Mouse (Mus musculus) mature B cell (primary cell): ENCODE measurements around the gene Gm9817.
"Not testable (repeated sequence)": the region's sequence is repeated elsewhere in the genome, so short reads cannot be mapped to it uniquely, and the experiment has no call there.

Source experiments
- in situ Hi-C: fragments of 300-500 bp; cut with MboI; formaldehyde crosslinking; loops from 2 replicates; pipeline ENCODE4 v1.14.3; 2019

Gm9817 gene

DNA sequence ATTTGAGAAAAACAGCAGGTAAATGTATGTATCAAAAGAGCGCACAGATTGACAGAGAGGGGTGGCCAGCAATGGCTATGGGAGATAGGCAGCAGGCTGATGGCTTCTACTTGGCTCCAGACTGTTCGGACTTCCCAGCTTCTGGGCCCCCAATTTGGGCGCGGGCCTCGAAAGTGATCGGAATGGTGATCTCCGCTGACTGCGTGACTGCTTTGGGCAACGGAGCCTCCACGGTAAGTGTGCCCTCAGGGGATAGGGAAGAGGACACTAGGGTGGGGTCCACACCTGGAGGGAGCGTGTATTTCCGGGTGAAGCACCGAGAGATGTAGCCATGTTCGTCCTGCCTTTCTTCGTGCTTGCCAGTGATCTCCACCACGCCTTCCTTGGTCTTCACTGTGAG is at the start of gene Gm9817:
TSS of gene Gm9817 (plus strand) at position 301 of the 400 bp plus-strand sequence.
- in situ Hi-C loops: not testable (repeated sequence)

DNA sequence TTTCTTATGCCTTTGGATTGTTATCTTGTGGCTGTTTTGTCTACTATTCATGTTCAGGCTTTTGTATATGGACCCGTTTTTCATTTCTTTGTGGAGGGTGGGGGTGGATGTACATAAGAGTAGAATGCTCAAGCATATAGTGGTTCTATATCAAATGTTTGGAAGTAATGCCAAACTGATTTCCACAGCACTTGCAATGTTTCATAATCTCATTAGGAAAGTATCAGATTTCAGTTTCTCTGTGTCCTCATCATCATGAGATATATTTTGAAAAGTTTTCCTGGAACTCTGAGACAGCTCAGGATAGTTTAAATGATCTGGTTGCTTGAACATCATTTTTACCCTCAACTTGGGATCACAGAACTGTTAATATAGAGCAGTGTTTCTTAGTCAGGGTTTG is 48.7 kb upstream of the Gm9817 start:
- in situ Hi-C loops: loop anchor here (5.0 kb wide), 1 partner anchor 448 kb away; no protein-coding TSS in a partner anchor

DNA sequence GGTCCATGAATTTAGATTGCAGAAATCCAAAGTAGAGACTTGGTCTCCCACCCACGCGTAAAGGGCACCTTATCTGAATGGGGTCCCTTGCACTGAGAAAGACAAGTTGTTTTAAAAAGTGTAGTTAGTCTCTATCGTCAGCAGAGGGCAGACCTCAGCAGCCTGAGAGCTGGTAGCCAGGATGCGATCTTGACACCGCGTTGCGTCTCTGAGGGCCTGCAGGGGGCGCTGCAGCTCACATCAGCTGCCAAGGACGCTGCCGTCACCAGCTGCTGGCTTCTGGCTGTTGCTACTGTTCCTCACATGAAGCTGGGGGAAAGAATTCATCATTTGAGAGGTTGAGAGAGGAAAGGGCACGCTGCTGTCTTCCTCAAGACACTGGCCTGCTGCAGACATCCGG is 47.7 kb upstream of the Gm9817 start:
- in situ Hi-C loops: loop anchor here (5.0 kb wide), 1 partner anchor 446 kb away; no protein-coding TSS in a partner anchor

DNA sequence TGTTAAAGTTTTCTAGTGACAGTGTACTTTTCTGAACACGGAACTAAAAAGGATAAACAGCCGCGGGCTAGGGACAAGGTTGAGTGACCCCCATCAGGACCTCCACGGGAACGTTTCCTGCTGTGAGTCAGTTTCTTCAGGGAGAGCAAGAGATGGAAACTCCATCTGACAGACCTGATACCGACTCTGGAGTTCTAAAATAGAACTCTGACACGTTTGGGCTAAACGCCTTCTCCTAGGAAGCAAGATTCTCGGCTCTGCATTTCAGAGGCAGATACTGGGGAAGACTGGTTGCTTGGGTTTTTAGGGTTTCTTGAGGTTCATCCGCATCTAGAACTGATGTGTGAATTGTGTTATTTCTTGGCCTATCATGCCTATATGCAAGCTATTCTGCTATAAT is 47.2 kb upstream of the Gm9817 start:
- in situ Hi-C loops: loop anchor here (5.0 kb wide), 1 partner anchor 446 kb away; no protein-coding TSS in a partner anchor

DNA sequence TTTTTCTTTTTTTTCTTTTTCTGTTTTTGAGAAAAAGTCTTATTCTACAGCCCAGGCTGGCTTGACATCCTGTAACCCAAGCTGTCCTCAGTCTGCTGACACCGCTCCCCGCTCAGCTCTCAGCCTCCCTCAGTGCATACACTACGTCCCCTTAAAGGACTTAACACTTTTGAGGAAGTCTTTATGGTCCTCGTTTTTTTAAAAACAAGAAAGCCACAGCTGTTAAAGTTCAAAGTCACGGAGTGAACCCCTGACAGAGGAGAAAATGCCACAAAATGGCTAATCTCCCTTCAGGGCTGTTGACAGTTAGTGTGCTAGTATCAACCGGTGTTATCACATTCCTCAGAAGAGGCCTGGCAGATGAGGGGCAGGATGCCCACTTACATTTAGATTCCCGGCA is 46.7 kb upstream of the Gm9817 start:
- in situ Hi-C loops: loop anchor here (5.0 kb wide), 1 partner anchor 446 kb away; no protein-coding TSS in a partner anchor

DNA sequence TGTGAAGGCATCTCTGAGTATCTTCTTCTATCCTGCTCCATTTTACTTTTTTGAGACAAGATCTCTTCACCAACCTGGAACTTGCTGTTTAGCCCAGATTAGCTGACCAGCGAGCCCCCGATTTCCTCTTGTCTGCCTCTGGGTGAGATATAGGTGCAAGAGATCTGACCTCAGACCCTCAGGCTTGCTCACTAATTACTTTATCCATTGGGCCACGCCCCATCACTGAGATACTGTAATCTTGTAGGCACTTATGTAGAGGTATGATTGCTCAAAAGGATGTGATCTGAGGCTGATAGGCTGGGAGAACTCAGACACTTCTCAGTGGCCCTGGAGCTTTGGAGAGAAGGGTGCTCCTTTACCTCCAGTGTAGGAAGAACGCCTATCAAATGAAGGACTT is 46.0 kb upstream of the Gm9817 start:
- in situ Hi-C loops: loop anchor here (5.0 kb wide), 1 partner anchor 445 kb away; no protein-coding TSS in a partner anchor

DNA sequence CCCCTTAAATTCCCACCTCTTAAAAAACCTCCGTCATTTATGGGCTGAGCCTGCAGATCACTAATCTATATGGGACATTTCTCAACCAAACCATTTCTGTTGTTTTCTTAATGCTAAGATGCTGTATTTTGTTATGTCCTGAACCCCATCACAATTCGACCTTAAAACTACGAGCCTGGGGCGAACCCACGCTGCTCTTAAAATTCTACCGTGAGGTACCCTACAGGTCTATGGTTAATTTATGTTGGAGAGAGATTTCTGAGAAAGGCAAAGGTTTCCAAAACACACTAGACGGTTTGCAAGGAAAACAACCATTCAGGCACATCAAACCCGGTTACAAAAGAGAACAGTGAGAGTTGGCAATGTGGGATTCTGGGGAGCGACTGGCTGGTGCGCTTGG is 45.1 kb upstream of the Gm9817 start:
- in situ Hi-C loops: loop anchor here (5.0 kb wide), 1 partner anchor 444 kb away; no protein-coding TSS in a partner anchor

DNA sequence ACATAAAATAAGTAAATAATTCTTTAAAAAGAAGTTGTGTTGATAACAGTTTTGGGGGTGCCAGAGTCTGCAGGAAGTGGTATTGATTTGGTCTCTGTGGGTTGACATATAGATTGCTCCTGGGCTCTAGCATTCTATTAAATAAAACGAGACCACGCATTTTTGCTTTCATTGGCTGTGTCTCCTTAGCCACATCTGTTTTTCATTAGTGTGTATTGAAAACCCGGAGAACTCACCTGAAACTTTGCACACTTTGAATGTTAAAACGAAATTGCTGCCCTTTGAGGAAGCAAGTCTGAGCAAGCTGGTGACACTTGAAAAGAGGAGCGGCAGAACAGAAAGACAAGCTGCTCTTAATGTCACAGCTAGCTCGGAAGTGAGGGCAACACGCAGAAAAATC is 43.7 kb upstream of the Gm9817 start:
- in situ Hi-C loops: loop anchor here (5.0 kb wide), 1 partner anchor 443 kb away; no protein-coding TSS in a partner anchor

DNA sequence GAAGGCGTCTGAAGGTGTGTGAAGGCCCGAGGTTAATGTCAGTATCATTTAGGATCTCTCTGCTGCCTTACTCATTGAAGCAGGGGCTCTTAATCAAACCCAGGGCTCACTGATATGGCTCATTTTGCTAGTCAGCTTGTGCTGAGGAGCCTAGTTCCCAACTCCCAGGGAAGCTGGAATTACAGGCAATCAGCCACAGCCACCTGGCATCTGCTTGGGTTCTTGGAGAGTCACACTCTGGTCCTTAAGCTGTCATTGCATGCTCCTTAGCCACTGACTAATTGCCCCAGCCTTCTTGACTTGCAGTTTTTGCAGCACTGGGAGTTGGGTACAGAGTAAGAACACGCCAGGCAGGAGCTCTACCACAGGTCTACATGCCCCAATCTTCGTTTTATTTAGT is 42.1 kb upstream of the Gm9817 start:
- in situ Hi-C loops: no loop called here

DNA sequence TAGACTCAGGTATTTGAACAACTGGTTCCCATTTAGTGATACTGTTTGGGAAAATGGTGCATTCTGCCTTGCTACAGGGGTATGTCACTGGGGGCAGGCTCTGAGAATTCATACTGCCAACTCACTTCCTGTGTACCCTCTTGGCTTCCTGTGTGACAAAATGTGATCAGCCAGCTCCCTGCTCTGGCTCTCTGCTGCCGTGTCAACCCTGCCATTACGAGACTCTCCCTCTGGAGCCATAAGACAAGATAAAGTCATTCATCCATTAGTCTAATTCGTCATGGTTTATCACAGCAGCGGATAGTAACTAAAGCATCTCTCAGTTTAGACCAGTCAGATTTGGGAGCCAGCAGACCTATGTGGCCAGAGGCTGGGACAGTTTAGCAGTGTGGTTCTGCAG is 38.3 kb upstream of the Gm9817 start:
- in situ Hi-C loops: no loop called here

DNA sequence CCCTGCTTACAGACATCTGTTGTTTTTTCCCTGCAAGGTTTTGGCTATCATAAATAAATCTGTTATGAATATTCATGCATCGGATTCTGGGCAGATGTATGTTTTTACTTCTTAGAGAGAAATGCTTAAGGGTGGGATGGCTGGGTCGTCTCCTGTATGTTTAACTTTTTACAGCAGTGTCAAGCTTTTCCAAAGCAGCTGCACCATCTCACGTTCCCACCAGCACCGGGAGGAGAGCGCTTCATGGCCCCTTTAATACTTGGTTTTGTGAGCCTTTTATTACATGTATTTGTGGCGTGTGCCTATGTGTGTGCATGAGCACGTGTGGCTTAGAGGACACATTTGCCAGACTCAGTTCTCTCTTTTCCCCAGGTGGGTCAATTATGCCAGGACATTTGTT is 37.8 kb upstream of the Gm9817 start:
- in situ Hi-C loops: no loop called here

DNA sequence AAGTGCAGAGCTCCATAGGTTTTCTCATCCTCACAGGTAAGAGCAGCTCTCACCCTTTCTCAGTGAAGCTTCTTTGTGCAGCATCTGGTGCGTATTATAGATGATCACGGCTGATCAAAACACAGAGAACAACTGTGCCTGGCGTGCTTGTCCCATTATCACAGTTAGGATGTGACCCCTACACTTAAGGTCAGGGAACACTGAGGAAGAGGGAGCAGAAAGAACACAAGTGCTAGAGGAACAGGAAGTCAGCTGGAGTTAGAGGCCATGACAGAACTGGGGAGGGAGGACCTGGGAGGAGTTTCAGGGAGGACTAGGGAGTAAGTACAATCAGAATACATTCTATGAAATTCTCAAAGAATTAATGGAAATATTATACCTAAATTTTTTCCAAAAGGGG is 35.0 kb upstream of the Gm9817 start:
- in situ Hi-C loops: no loop called here

DNA sequence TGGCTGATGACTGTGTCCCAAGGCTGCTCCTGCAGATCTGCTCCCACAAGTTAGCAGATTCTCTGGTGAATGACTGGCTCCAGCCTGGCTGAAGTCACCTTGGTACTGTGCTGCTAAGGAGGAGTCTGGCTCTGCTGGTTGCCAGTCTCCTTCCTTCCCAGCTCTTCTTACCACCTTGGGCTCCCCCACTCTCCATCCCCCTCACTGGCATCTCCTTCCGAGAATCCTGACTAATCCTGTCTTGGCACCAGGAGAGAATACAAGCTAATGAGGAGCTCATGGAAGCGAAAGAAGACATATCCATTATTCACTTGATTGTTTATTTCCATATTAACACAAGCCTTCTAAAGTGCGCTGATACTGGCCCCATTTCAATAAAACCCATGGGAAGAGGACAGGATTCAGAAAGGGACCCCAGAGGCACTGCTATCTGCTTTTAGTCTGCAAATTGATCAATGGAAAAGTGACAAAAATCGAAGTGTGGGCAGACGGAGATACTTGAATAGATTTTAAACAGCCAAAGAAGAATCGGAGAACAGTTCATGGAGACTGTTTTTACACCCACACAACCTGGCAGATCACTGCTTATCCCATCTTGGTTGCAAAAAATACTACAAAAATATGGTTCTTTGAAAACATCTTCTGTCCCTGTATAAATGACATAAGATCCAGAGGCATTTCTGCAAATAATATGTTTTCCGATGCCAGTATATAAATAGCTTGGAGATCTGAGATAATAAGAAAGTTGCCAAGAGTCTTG is 29.1 kb upstream of the Gm9817 start:
- in situ Hi-C loops: no loop called here

DNA sequence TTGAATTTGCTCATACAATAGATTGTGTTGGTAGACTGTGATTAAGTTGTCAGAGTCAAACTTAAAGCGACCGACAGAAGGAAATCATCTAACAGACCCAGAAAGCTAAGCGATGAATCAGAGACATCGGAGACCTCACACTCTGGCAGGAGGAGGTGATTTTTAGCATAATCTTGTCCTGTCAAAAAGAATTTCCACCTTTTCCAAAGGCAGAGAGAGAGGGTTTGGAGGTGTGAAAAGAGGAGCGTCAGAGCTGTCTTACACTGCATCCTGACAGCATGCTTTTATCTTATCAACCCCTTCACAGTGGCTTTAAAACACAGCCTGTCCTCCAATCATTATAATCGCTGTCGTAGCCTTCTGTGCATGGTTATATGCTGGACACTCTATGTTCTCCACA is 25.7 kb upstream of the Gm9817 start:
- in situ Hi-C loops: no loop called here

DNA sequence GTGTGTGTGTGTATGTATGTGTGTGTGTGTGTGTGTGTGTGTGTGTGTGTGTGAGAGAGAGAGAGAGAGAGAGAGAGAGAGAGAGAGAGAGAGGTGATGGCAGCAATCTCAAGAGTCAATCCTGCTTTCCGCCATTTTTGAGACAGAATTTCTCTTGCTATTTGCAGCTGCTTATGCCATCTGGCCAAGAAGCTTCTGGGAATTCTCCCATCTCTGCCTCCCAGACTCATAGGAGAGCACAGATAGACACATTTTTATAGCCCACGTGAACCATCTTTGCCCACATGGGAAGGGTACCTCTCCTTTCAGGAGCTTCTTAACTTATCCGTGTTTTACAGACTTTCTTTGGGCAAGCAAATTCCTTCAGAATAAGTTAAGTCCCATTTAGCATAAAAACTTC is 24.6 kb upstream of the Gm9817 start:
- in situ Hi-C loops: no loop called here

DNA sequence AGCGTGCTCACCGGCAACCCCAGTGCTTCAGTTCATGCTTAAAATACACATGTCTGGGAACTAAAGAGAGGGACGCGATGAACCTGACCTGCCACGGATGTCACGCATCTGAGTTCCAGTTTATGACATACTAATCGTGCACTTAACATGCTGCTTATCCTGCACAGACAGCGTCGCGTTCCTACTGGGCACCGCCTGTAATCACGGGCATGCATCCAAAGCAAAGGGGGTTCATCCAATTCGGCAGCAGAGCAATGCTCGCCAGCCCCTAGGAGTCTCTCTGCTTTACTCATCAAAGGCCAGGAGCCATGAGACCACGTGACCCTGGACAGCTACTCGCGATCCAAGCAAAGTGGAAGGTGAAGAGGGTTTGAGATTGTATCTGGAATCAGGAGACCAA is 19.3 kb upstream of the Gm9817 start:
- in situ Hi-C loops: no loop called here

DNA sequence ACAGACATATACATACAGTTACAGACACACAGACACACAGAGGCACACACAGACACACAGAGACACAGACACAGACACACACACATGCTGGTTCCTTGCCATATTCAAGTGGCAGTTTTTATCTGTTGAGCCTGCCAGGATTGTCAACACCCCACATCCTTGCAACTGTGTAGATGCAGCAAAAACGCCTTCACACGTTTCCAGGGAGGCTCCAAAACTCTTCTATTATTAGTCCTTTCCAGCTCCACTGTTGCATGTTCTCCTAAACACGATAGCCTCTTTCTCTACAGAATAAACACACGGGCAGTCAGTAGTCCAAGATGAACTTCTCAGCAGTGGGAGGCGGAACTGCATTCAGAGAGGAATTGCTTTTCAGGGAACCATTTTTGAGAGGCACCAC is 15.3 kb upstream of the Gm9817 start:
- in situ Hi-C loops: no loop called here

DNA sequence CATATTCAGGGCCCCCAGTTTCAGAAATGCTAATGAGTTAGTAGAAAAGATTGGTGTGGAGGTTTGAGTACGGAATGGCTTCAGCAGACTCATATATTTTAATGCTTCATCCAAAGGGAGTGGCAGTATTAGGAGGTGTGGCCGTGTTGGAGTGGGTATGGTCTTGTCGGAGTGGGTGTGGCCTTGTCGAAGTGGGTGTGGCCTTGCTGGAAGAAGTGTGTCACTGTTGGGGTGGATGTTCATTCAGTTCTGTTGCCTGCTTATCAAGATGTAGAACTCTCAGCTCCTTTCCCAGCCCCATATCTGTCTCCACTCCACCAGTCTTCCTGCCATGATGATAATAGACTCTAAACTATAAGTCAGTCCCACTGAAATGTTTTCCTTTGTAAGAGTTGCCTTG is 13.5 kb upstream of the Gm9817 start:
- in situ Hi-C loops: no loop called here

DNA sequence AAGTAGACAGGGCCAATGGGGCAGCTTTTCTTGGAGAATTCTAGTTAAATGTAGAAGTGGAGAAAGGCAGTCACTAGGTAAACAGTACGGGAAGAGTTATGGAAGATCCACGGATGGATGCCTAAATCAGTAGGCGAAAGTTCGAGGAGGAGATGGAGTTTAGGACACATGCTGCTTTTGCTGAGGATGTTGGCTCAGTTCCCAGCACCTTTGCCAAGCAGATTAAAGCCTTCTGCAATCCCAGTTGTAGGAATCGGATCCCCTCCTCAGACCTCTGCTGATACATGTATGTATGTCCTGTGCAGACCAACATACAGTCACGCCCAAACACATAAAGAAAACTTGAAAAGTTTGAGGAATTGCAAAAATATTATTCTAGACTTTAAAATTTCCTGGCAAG is 8.1 kb upstream of the Gm9817 start:
- in situ Hi-C loops: no loop called here

DNA sequence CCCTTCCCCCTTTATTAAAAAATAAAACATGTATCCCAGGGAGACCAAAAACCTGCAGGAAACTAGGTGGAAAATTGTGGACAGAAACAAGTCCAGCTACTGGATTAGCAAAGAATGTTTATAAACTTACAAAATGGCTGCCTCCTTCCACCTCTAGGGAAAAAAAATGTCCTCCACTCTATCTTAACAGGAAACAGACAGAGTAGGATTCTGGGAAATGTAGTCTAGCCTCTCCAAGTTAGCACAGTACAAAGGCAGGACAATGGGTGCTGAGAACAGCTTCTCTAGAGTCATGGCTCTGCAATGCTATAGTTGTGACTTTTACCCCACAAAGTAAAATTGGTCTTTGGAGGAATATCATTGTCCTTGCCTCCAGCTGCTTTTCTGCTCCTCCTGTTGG is 3.5 kb upstream of the Gm9817 start:
- in situ Hi-C loops: no loop called here

DNA sequence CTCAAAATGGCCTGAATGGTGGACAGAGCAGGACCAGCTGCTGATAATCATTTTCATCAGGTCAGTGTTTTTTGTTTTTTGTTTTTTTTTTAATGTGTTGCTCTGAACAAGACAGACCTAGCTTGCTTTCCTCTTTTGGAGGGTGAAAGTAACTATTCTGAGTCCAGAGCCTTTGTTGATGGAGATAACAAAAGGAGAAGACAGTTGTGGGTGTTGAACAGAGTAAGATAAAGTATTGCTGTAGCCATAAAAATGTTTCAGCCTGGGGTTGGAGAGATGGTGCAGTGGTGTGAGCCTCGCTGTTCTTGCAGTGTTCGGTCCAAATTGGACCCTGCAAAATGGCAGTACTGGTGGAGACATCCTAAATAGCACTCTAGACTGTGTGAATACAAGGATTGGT is 2.8 kb upstream of the Gm9817 start:
- in situ Hi-C loops: no loop called here

DNA sequence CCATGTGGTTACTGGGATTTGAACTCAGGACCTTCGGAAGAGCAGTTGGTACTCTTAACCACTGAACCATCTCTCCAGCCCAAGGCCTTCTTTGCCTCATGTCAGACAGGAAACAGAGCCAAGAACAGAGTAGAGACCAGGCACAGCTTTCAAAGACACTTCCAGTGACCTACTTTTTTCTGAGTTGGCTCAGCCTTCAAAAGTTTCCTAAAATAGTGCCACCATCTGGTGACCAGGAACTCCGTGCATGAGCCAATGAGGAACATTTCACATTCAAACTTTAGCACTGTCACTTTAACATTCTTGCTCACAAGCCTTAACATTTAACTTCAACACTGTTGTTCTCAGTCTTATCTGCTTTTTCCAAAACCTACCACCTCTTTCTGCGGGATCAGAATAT is 2.3 kb downstream of the Gm9817 start:
- in situ Hi-C loops: no loop called here

DNA sequence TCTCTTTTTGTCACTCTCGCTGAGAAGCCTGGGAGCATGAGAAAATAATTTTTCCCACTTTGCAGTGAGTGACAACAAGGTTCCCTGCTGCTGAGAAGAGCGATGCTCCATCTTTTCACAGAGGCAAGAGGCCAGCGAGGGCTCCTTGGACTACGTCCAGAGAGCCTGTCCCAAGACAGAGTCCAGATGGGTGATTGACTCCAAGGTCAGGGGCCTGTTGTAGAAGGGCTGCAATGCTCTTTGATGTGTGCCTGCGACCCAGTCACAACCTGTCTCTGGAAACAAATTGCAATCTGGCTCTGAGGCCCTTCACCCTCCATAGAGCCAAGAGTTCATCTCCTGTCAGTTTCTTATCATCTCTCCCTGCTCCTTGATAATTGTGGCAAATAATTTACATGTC is 5.2 kb downstream of the Gm9817 start:
- in situ Hi-C loops: no loop called here

DNA sequence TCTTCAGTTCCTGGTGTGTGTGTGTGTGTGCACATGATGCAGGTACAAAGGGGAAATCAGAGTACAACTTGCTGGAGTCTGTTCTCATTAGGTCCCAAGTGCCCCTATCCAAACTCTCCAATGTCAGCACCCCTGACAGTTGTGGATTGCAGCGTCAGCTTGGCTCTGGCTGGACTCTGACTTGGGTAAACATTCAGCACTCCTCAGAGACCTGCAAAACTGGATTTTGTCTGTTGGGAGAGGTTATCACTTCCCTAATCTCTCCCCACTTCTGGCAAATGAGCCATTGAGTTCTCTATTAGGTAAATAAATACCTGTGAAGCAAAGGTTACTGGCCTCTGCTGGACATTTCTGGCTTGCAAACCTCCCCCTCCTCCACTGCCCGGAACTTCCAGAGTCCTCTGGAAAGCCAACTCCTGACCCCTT is 10.3 kb downstream of the Gm9817 start:
- in situ Hi-C loops: no loop called here
